ENCODE assay signal across 8 mouse cellular contexts in genomic region chr4:136260491-136261180, GRCm38 (mm10). TPM values are rescaled to one million over a fixed set of nuclear protein-coding genes. Genes with fewer than 3 reads are reported as not detected.
A peak's percentile ranks its signal among the peaks of the same experiment; 100 is the strongest.
DNase-seq lines count a peak whose midpoint lies in the region; ATAC-seq and TF ChIP-seq lines count a peak whose summit lies in the region.

No protein-coding gene starts in this region.

- intact Hi-C loops in heart, adult 2 months (cut with DNase I), result loop anchor here (1.0 to 5.0 kb wide), 4 partner anchors 24 to 362 kb away; partner anchors contain the start of genes Lactbl1 and Zfp46

- H3K9me3 ChIP-seq in kidney, postnatal 0 days (replicated peaks; ENCODE audit: low read length), result no peaks in the 10 kb centered on the region

- no peak for ATAC-seq in kidney, postnatal 0 days (replicated peaks; ENCODE audit: low FRiP score, low read depth)

- peak; percentile 52; the same call in 1 of the 2 replicates for TF ChIP-seq EP300 in heart, adult 2 months (IDR thresholded peaks at IDR 0.05; ENCODE audit: insufficient read depth, low read depth, low read length)

- peak; percentile 69 for TF ChIP-seq CTCF in heart, adult 2 months (IDR thresholded peaks at IDR 0.05)
- peak; percentile 93 for TF ChIP-seq CTCF in kidney, postnatal 0 days (IDR thresholded peaks at IDR 0.05; ENCODE audit: low read depth)
- TF ChIP-seq CTCF in olfactory bulb, adult 2 months (IDR thresholded peaks at IDR 0.05; ENCODE audit: insufficient read depth, low read depth, low read length), result peak; percentile 77

- H3K4me1 ChIP-seq in heart, adult 2 months (ENCODE audit: control insufficient read depth, insufficient read depth, low read length), result peaks cover 4% of the 10 kb centered on the region
- no peaks in the 10 kb centered on the region for H3K4me1 ChIP-seq in kidney, postnatal 0 days (replicated peaks; ENCODE audit: insufficient read depth, low read length)
- H3K4me1 ChIP-seq in olfactory bulb, adult 2 months (ENCODE audit: control insufficient read depth, insufficient read depth, low read length), result peaks cover 4% of the 10 kb centered on the region; the same call in 1 of the 2 replicates

- 27% methylated on average over 10 of the region's 10 CpGs for WGBS in heart, adult 2 months
- WGBS in kidney, postnatal 0 days, result 40% methylated on average over 10 of the region's 10 CpGs
- WGBS in olfactory bulb, adult 2 months, result 40% methylated on average over 10 of the region's 10 CpGs

- H3K9ac ChIP-seq in heart, adult 2 months (ENCODE audit: low read depth, low read length), result no peak overlapping the region; the same call in 1 of the 2 replicates
- H3K9ac ChIP-seq in kidney, postnatal 0 days (ENCODE audit: low read depth, low read length), result no peak overlapping the region

- H3K36me3 ChIP-seq in heart, adult 2 months (ENCODE audit: control insufficient read depth, insufficient read depth, low read length), result no peaks in the 10 kb centered on the region
- H3K36me3 ChIP-seq in kidney, postnatal 0 days (ENCODE audit: insufficient read depth, low read length), result no peaks in the 10 kb centered on the region

- H3K27ac ChIP-seq in heart, adult 2 months, result peak overlapping the region; percentile 85
- H3K27ac ChIP-seq in kidney, postnatal 0 days, result no peak overlapping the region
- H3K27ac ChIP-seq in olfactory bulb, adult 2 months (ENCODE audit: insufficient read depth, low read depth, low read length), result no peak overlapping the region

- no peak overlapping the region for H3K4me3 ChIP-seq in heart, adult 2 months
- H3K4me3 ChIP-seq in kidney, postnatal 0 days (replicated peaks; ENCODE audit: low read depth, low read length), result no peak overlapping the region
- H3K4me3 ChIP-seq in olfactory bulb, adult 2 months (ENCODE audit: insufficient read depth, low read depth, low read length), result no peak overlapping the region

- DNase-seq in A20 (ENCODE audit: low read depth, low spot score), result peak; percentile 69
- DNase-seq in adrenal gland, adult 2 months, result peak; percentile 78
- peak; percentile 86 for DNase-seq in embryo, embryonic 11 days
- DNase-seq in heart, adult 2 months, result peak; percentile 85 to 89
- DNase-seq in kidney, postnatal 0 days (ENCODE audit: low spot score), result peak; percentile 81
- peak; percentile 69 to 70 for DNase-seq in lung, adult 18-20 months
- peak; percentile 56 for DNase-seq in testis, postnatal 14 days (ENCODE audit: low spot score)

- H3K27me3 ChIP-seq in heart, adult 2 months (ENCODE audit: control insufficient read depth, insufficient read depth, low read length), result no peaks in the 10 kb centered on the region
- no peaks in the 10 kb centered on the region for H3K27me3 ChIP-seq in kidney, postnatal 0 days (ENCODE audit: insufficient read depth, low read length)

- no peak overlapping the region for H3K4me2 ChIP-seq in kidney, postnatal 0 days (ENCODE audit: low read length)

- TF ChIP-seq POLR2A in heart, adult 2 months (IDR thresholded peaks at IDR 0.05; ENCODE audit: insufficient read depth, low read depth, low read length), result peak; percentile 20; the same call in 1 of the 2 replicates
- no peak for TF ChIP-seq POLR2A in olfactory bulb, adult 2 months (IDR thresholded peaks at IDR 0.05; ENCODE audit: insufficient read depth, low read depth, low read length)

- no peaks in the 10 kb centered on the region for H3K79me2 ChIP-seq in heart, adult 2 months (replicated peaks; ENCODE audit: control insufficient read depth, insufficient read depth, low read length)

RNA-seq across cellular contexts. Expression of gene Tcea3, which starts 13.1 kb away (rescaled TPM):
- 1 to 10 TPM; 1.7 to 2.7 TPM for total RNA-seq in adrenal gland, adult 2 months (2021)
- 0.13 and 0.54 TPM in 2 replicates for polyA plus RNA-seq in adrenal gland, adult 2 months (2012; rRNA removed)
- 100 to 1,000 TPM; 112 to 138 TPM for total RNA-seq in heart, adult 2 months (2021)
- 46.9 and 48.7 TPM in 2 replicates for polyA plus RNA-seq in heart, adult 2 months (2012; rRNA removed)
- polyA plus RNA-seq in kidney, postnatal 0 days (2015; fragmentation: Nextera tagmentation; extraction: Ambion mirVana), result 11.2 and 12.3 TPM in 2 replicates
- not detected in 2 replicates for polyA plus RNA-seq in olfactory bulb, adult 2 months (2012; ENCODE audit: insufficient read depth, insufficient read length, low replicate concordance, missing spikeins)

RNA-seq across cellular contexts. Expression of gene Zfp46, which starts 23.8 kb away (rescaled TPM):
- total RNA-seq in adrenal gland, adult 2 months (2021), result 10 to 100 TPM; 17.2 to 17.3 TPM
- 10.4 and 11.2 TPM in 2 replicates for polyA plus RNA-seq in adrenal gland, adult 2 months (2012; rRNA removed)
- total RNA-seq in heart, adult 2 months (2021), result 10 to 100 TPM; 33.7 to 39.6 TPM
- 32.1 and 49.6 TPM in 2 replicates for polyA plus RNA-seq in heart, adult 2 months (2012; rRNA removed)
- polyA plus RNA-seq in kidney, postnatal 0 days (2015; fragmentation: Nextera tagmentation; extraction: Ambion mirVana), result 13.8 and 15.2 TPM in 2 replicates
- not detected in 2 replicates for polyA plus RNA-seq in olfactory bulb, adult 2 months (2012; ENCODE audit: insufficient read depth, insufficient read length, low replicate concordance, missing spikeins)

RNA-seq across cellular contexts. Expression of gene Hnrnpr, which starts 50.1 kb away (rescaled TPM):
- 10 to 100 TPM; 58.8 to 82.3 TPM for total RNA-seq in adrenal gland, adult 2 months (2021)
- polyA plus RNA-seq in adrenal gland, adult 2 months (2012; rRNA removed), result 2.7 and 2.8 TPM in 2 replicates
- total RNA-seq in heart, adult 2 months (2021), result 10 to 100 TPM; 43.9 to 44.8 TPM
- 10.7 and 18.3 TPM in 2 replicates for polyA plus RNA-seq in heart, adult 2 months (2012; rRNA removed)
- polyA plus RNA-seq in kidney, postnatal 0 days (2015; fragmentation: Nextera tagmentation; extraction: Ambion mirVana), result 121 and 130 TPM in 2 replicates
- not detected in 2 replicates for polyA plus RNA-seq in olfactory bulb, adult 2 months (2012; ENCODE audit: insufficient read depth, insufficient read length, low replicate concordance, missing spikeins)

RNA-seq across cellular contexts. Expression of gene Asap3, which starts 54.5 kb away (rescaled TPM):
- total RNA-seq in adrenal gland, adult 2 months (2021), result 1 to 10 TPM; 1.4 to 3.6 TPM
- 3.2 and 4.2 TPM in 2 replicates for polyA plus RNA-seq in adrenal gland, adult 2 months (2012; rRNA removed)
- 10 to 100 TPM in 1 of 2 experiments, 1 to 10 TPM in 1; 7.8 to 10.2 TPM for total RNA-seq in heart, adult 2 months (2021)
- 8.6 and 9.4 TPM in 2 replicates for polyA plus RNA-seq in heart, adult 2 months (2012; rRNA removed)
- polyA plus RNA-seq in kidney, postnatal 0 days (2015; fragmentation: Nextera tagmentation; extraction: Ambion mirVana), result 2.7 and 3.0 TPM in 2 replicates
- polyA plus RNA-seq in olfactory bulb, adult 2 months (2012; ENCODE audit: insufficient read depth, insufficient read length, low replicate concordance, missing spikeins), result not detected in 2 replicates
